Mouse (Mus musculus): ENCODE measurements around the gene Gm17604. TPM values are rescaled to one million over a fixed set of nuclear protein-coding genes. Genes with fewer than 3 reads are reported as not detected.

Gm17604 gene
- polyA plus RNA-seq, 1 experiment from 2014 or later, result not detected

Other genes with a start within 250 kb of the Gm17604 start
- 16.3 and 16.8 TPM in 2 replicates for gene Mospd2, start 24.5 kb downstream of the Gm17604 start, polyA plus RNA-seq (2014; fragmentation: Nextera tagmentation; extraction: Ambion mirVana)
- 11.8 and 12.9 TPM in 2 replicates for gene Fancb, start 24.2 kb downstream of the Gm17604 start, polyA plus RNA-seq (2014; fragmentation: Nextera tagmentation; extraction: Ambion mirVana)

All from limb, embryonic 11.5 days (tissue).